Comparison of ENCODE assay signal across 13 mouse cellular contexts in genomic region chr16:26199125-26199524, GRCm38 (mm10).
A peak's percentile ranks its signal among the peaks of the same experiment; 100 is the strongest.
DNase-seq lines count a peak whose midpoint lies in the region; ATAC-seq and TF ChIP-seq lines count a peak whose summit lies in the region.
"Had no signal": no experiment of that assay in that cellular context is flagged by ENCODE, and none has a peak within 500 bp of the region (broad histone marks: within the 10 kb centered on the region; RNA-seq: fewer than 3 reads in every experiment).

No protein-coding gene starts in this region.

- TF ChIP-seq POLR2A in limb, embryonic 14.5 days (IDR thresholded peaks at IDR 0.05; ENCODE audit: borderline replicate concordance, extremely low read depth, insufficient read depth, insufficient read length), result no peak

- H3K27ac ChIP-seq in embryonic facial prominence, embryonic 11.5 days (replicated peaks; ENCODE audit: low read depth, low read length), result no peak overlapping the region
- no peak overlapping the region for H3K27ac ChIP-seq in embryonic facial prominence, embryonic 10.5 days (replicated peaks)
- no peak overlapping the region for H3K27ac ChIP-seq in limb, embryonic 14.5 days (replicated peaks; ENCODE audit: low read depth, low read length)
- no peak overlapping the region for H3K27ac ChIP-seq in limb, embryonic 10.5 days
- H3K27ac ChIP-seq: midbrain, embryonic 12.5 days had no signal

- DNase-seq in embryonic facial prominence, embryonic 11.5 days (ENCODE audit: low spot score), result peak; percentile 79
- DNase-seq in embryonic facial prominence, embryonic 10.5 days (ENCODE audit: low spot score), result no peak
- DNase-seq in limb, embryonic 14.5 days (ENCODE audit: low spot score), result peak; percentile 65
- DNase-seq in limb, embryonic 10.5 days (ENCODE audit: low spot score), result no peak
- peak; percentile 11 for DNase-seq in R1 (ENCODE audit: low read depth, low spot score)
- DNase-seq in mesoderm, embryonic 11.5 days (ENCODE audit: low read depth, low spot score), result peak; percentile 42
- no peak for DNase-seq in B cell, adult 2 months
- no peak for DNase-seq in thymus, adult 18-20 months
- DNase-seq: layer of hippocampus, postnatal 36 days; right cerebral cortex, postnatal 14 days; thymus, postnatal 25 days had no signal

- WGBS in embryonic facial prominence, embryonic 11.5 days, result 20% methylated on average over 4 of the region's 4 CpGs
- WGBS in embryonic facial prominence, embryonic 10.5 days, result 21% methylated on average over 4 of the region's 4 CpGs
- WGBS in limb, embryonic 14.5 days, result 12% methylated on average over 4 of the region's 4 CpGs
- 19% methylated on average over 4 of the region's 4 CpGs for WGBS in limb, embryonic 10.5 days

- no peaks in the 10 kb centered on the region for H3K27me3 ChIP-seq in embryonic facial prominence, embryonic 11.5 days (ENCODE audit: control insufficient read depth, insufficient read depth, low read length)
- no peaks in the 10 kb centered on the region for H3K27me3 ChIP-seq in embryonic facial prominence, embryonic 10.5 days (replicated peaks; ENCODE audit: low read depth, poor library complexity, severe bottlenecking)
- H3K27me3 ChIP-seq in limb, embryonic 14.5 days (ENCODE audit: control insufficient read depth, insufficient read depth, low read length), result no peaks in the 10 kb centered on the region
- H3K27me3 ChIP-seq in limb, embryonic 10.5 days (ENCODE audit: low read depth, poor library complexity, severe bottlenecking), result no peaks in the 10 kb centered on the region
- H3K27me3 ChIP-seq: midbrain, embryonic 12.5 days had no signal

- no peak overlapping the region for H3K4me3 ChIP-seq in embryonic facial prominence, embryonic 11.5 days (ENCODE audit: low read depth, low read length)
- H3K4me3 ChIP-seq in embryonic facial prominence, embryonic 10.5 days, result no peak overlapping the region
- no peak overlapping the region for H3K4me3 ChIP-seq in limb, embryonic 14.5 days (replicated peaks; ENCODE audit: low read length)
- no peak overlapping the region for H3K4me3 ChIP-seq in limb, embryonic 10.5 days
- H3K4me3 ChIP-seq: erythroblast, embryonic 14.5 days; midbrain, embryonic 12.5 days had no signal

- no peaks in the 10 kb centered on the region for H3K9me3 ChIP-seq in embryonic facial prominence, embryonic 11.5 days (replicated peaks; ENCODE audit: control insufficient read depth, low read length)
- H3K9me3 ChIP-seq in embryonic facial prominence, embryonic 10.5 days, result no peaks in the 10 kb centered on the region
- H3K9me3 ChIP-seq in limb, embryonic 14.5 days (ENCODE audit: control insufficient read depth, low read length), result no peaks in the 10 kb centered on the region
- no peaks in the 10 kb centered on the region for H3K9me3 ChIP-seq in limb, embryonic 10.5 days (replicated peaks)
- H3K9me3 ChIP-seq: midbrain, embryonic 12.5 days had no signal

- H3K4me1 ChIP-seq in embryonic facial prominence, embryonic 11.5 days (ENCODE audit: control insufficient read depth, insufficient read depth, low read length), result no peaks in the 10 kb centered on the region
- H3K4me1 ChIP-seq in embryonic facial prominence, embryonic 10.5 days, result no peaks in the 10 kb centered on the region
- H3K4me1 ChIP-seq in limb, embryonic 14.5 days (ENCODE audit: control insufficient read depth, insufficient read depth, low read length), result peaks cover 4% of the 10 kb centered on the region; the same call in 1 of the 2 replicates
- H3K4me1 ChIP-seq in limb, embryonic 10.5 days, result no peaks in the 10 kb centered on the region
- H3K4me1 ChIP-seq: midbrain, embryonic 12.5 days had no signal

- no peaks in the 10 kb centered on the region for H3K36me3 ChIP-seq in embryonic facial prominence, embryonic 11.5 days (replicated peaks; ENCODE audit: control insufficient read depth, insufficient read depth, low read depth, low read length)
- H3K36me3 ChIP-seq in embryonic facial prominence, embryonic 10.5 days (replicated peaks), result no peaks in the 10 kb centered on the region
- H3K36me3 ChIP-seq in limb, embryonic 14.5 days (ENCODE audit: control insufficient read depth, insufficient read depth, low read length), result no peaks in the 10 kb centered on the region
- H3K36me3 ChIP-seq in limb, embryonic 10.5 days, result no peaks in the 10 kb centered on the region
- H3K36me3 ChIP-seq: midbrain, embryonic 12.5 days had no signal

- no peak for ATAC-seq in embryonic facial prominence, embryonic 11.5 days (replicated peaks; ENCODE audit: insufficient number of reproducible peaks, low FRiP score, low TSS enrichment, low read depth)
- ATAC-seq in limb, embryonic 14.5 days (ENCODE audit: low FRiP score, low read depth), result no peak

- H3K4me2 ChIP-seq in embryonic facial prominence, embryonic 11.5 days (ENCODE audit: low read depth, low read length), result no peak overlapping the region
- H3K4me2 ChIP-seq in limb, embryonic 14.5 days (replicated peaks; ENCODE audit: low read depth, low read length, severe bottlenecking), result no peak overlapping the region
- H3K4me2 ChIP-seq: midbrain, embryonic 12.5 days had no signal

- no peak overlapping the region for H3K9ac ChIP-seq in embryonic facial prominence, embryonic 11.5 days (replicated peaks; ENCODE audit: low read length)
- no peak overlapping the region for H3K9ac ChIP-seq in limb, embryonic 14.5 days (ENCODE audit: low read depth, low read length, severe bottlenecking)
- H3K9ac ChIP-seq: midbrain, embryonic 12.5 days had no signal

Comparison
In these comparisons a context has a peak if more than half of its experiments do, and no peak if none do; other contexts are left out.
1. DNase-seq: peak in embryonic facial prominence, embryonic 11.5 days (single experiment), limb, embryonic 14.5 days (single experiment), R1 (single experiment) and mesoderm, embryonic 11.5 days (single experiment); none in embryonic facial prominence, embryonic 10.5 days (single experiment), limb, embryonic 10.5 days (single experiment), B cell, adult 2 months (0 of 2) and thymus, adult 18-20 months (0 of 2).